Mouse (Mus musculus) kidney, adult 8-10 months (tissue): ENCODE results near the gene Slc37a1.
A peak's percentile ranks its signal among the peaks of the same experiment; 100 is the strongest.
"Not testable (repeated sequence)": the region's sequence is repeated elsewhere in the genome, so short reads cannot be mapped to it uniquely, and the experiment has no call there.

Source experiments
- DNase-seq, 2 experiments: peaks; one replicate each; pipeline ENCODE4 v3.0.0; 2022

Gene Slc37a1

GRCm38 (mm10) chr17:31270246-31270645, 16.3 kb upstream of the Slc37a1 start:
- no peak for DNase-seq

- DNase-seq = not testable (repeated sequence)
These were observed 15.9 kb upstream of the Slc37a1 start for GRCm38 (mm10) chr17:31270736-31271135.

GRCm38 (mm10) chr17:31271136-31271851, 15.3 kb upstream of the Slc37a1 start:
- DNase-seq = no peak

GRCm38 (mm10) chr17:31272416-31273165, 14.0 kb upstream of the Slc37a1 start:
- DNase-seq = no peak

GRCm38 (mm10) chr17:31273631-31274030, 13.0 kb upstream of the Slc37a1 start:
- no peak for DNase-seq

- DNase-seq = no peak
These were observed 11.4 kb upstream of the Slc37a1 start for GRCm38 (mm10) chr17:31275181-31275580.

GRCm38 (mm10) chr17:31276207-31276921, 10.2 kb upstream of the Slc37a1 start:
- DNase-seq = no peak

GRCm38 (mm10) chr17:31276922-31277918, 9.4 kb upstream of the Slc37a1 start, which contains the start of gene Rsph1:
TSS of gene Rsph1 (minus strand) at chr17:31277383.
- peak; percentile 98 to 100 for DNase-seq

GRCm38 (mm10) chr17:31277931-31278330, 8.7 kb upstream of the Slc37a1 start:
- DNase-seq = no peak

- no peak for DNase-seq
These were observed 7.1 kb upstream of the Slc37a1 start for GRCm38 (mm10) chr17:31279541-31279940.

GRCm38 (mm10) chr17:31280269-31280668, 6.3 kb upstream of the Slc37a1 start:
- DNase-seq = no peak

GRCm38 (mm10) chr17:31281830-31282686, 4.5 kb upstream of the Slc37a1 start:
- no peak for DNase-seq

- DNase-seq = no peak
These were observed 3.9 kb upstream of the Slc37a1 start for GRCm38 (mm10) chr17:31282687-31283053.

GRCm38 (mm10) chr17:31285867-31286266, 725 bp upstream of the Slc37a1 start:
- no peak for DNase-seq

GRCm38 (mm10) chr17:31287216-31287615, 624 bp downstream of the Slc37a1 start:
- no peak for DNase-seq

GRCm38 (mm10) chr17:31288999-31289726, 2.6 kb downstream of the Slc37a1 start:
- no peak for DNase-seq

- DNase-seq = no peak
These were observed 3.7 kb downstream of the Slc37a1 start for GRCm38 (mm10) chr17:31290311-31290710.

- peak in 1 of 2 experiments; percentile 26 for DNase-seq
These were observed 4.3 kb downstream of the Slc37a1 start for GRCm38 (mm10) chr17:31290859-31291258.

- no peak for DNase-seq
These were observed 8.0 kb downstream of the Slc37a1 start for GRCm38 (mm10) chr17:31294363-31295214.
